26 mouse cellular contexts compared by ENCODE assay signal in genomic region chr12:60872381-60872780, GRCm38 (mm10).
"Had no signal": no experiment of that assay in that cellular context is flagged by ENCODE, and none has a peak within 500 bp of the region (broad histone marks: within the 10 kb centered on the region; RNA-seq: fewer than 3 reads in every experiment).

No protein-coding gene starts in this region.

- H3K9ac ChIP-seq: heart, embryonic 13.5 days; heart, embryonic 15.5 days; hindbrain, embryonic 13.5 days; hindbrain, embryonic 15.5 days; kidney, embryonic 15.5 days; limb, embryonic 13.5 days; limb, embryonic 15.5 days; liver, embryonic 12.5 days had no signal

- H3K4me3 ChIP-seq: heart, adult 2 months; heart, embryonic 13.5 days; heart, embryonic 15.5 days; hindbrain, embryonic 13.5 days; hindbrain, embryonic 15.5 days; kidney, embryonic 15.5 days; limb, embryonic 13.5 days; limb, embryonic 15.5 days; liver, embryonic 12.5 days had no signal

- H3K4me2 ChIP-seq: heart, embryonic 11.5 days; heart, embryonic 13.5 days; heart, embryonic 15.5 days; hindbrain, embryonic 13.5 days; hindbrain, embryonic 15.5 days; kidney, embryonic 15.5 days; limb, embryonic 13.5 days; limb, embryonic 15.5 days; liver, embryonic 12.5 days had no signal

- H3K4me1 ChIP-seq: heart, embryonic 13.5 days; heart, embryonic 15.5 days; hindbrain, embryonic 13.5 days; hindbrain, embryonic 15.5 days; kidney, embryonic 15.5 days; limb, embryonic 13.5 days; limb, embryonic 15.5 days; liver, embryonic 12.5 days had no signal

- H3K9me3 ChIP-seq: heart, embryonic 15.5 days; hindbrain, embryonic 13.5 days; hindbrain, embryonic 15.5 days; kidney, embryonic 15.5 days; limb, embryonic 13.5 days; limb, embryonic 15.5 days; liver, embryonic 12.5 days had no signal

- H3K27ac ChIP-seq: heart, adult 2 months; heart, embryonic 13.5 days; heart, embryonic 15.5 days; hindbrain, embryonic 13.5 days; hindbrain, embryonic 15.5 days; hindbrain, postnatal 0 days; kidney, embryonic 15.5 days; kidney, postnatal 0 days; limb, embryonic 13.5 days; limb, embryonic 15.5 days; liver, embryonic 12.5 days had no signal

- H3K27me3 ChIP-seq: heart, embryonic 13.5 days; heart, embryonic 15.5 days; hindbrain, embryonic 13.5 days; hindbrain, embryonic 15.5 days; kidney, embryonic 15.5 days; limb, embryonic 13.5 days; limb, embryonic 15.5 days; liver, embryonic 12.5 days had no signal

- H3K36me3 ChIP-seq: heart, embryonic 13.5 days; heart, embryonic 15.5 days; hindbrain, embryonic 13.5 days; hindbrain, embryonic 15.5 days; kidney, embryonic 15.5 days; limb, embryonic 13.5 days; limb, embryonic 15.5 days; liver, embryonic 12.5 days had no signal

- ATAC-seq: hindbrain, postnatal 0 days; intestine, embryonic 16.5 days; liver, embryonic 12.5 days had no signal

- DNase-seq: gastrocnemius, postnatal 14 days; gastrocnemius, postnatal 36 days; heart, adult 11 months; heart, adult 2 months; heart, postnatal 14 days; heart, postnatal 36 days; kidney, adult 11 months; kidney, adult 2 months; kidney, adult 9 months; kidney, postnatal 14 days; kidney, postnatal 36 days; layer of hippocampus, adult 9-11 months; layer of hippocampus, postnatal 36 days; left cerebral cortex, postnatal 4 days had no signal
